Mouse (Mus musculus) forelimb bud, embryonic 11.5 days (tissue): Measurements from ENCODE around the gene Cyb561.

Source experiments
- DNase-seq: peaks from one replicate; pipeline ENCODE4 v3.0.0-alpha.2; 2012; ENCODE audit warnings: low read depth, low spot score

The Cyb561 gene

GRCm38 (mm10) chr11:105952911-105953386 lies at the start of gene Cyb561:
Gene Cyb561, minus strand, starts transcription at chr11:105953336.
- no peak for DNase-seq

- no peak for DNase-seq
These were observed 48.6 kb upstream of the Cyb561 start for GRCm38 (mm10) chr11:106001718-106002117.

GRCm38 (mm10) chr11:106000062-106000461 lies 46.9 kb upstream of the Cyb561 start:
- no peak for DNase-seq

- no peak for DNase-seq
These were observed 41.2 kb upstream of the Cyb561 start, which contains the start of gene Ace3 for GRCm38 (mm10) chr11:105994375-105994774. Gene Ace3, plus strand, starts transcription at chr11:105994675.

GRCm38 (mm10) chr11:105990231-105990630 lies 37.1 kb upstream of the Cyb561 start:
- no peak for DNase-seq

- no peak for DNase-seq
These were observed 36.3 kb upstream of the Cyb561 start for GRCm38 (mm10) chr11:105989446-105989845.

GRCm38 (mm10) chr11:105987446-105987845 lies 34.3 kb upstream of the Cyb561 start:
- DNase-seq: no peak

- no peak for DNase-seq
These were observed 31.3 kb upstream of the Cyb561 start for GRCm38 (mm10) chr11:105984452-105984851.

GRCm38 (mm10) chr11:105978634-105979033 lies 25.5 kb upstream of the Cyb561 start:
- no peak for DNase-seq

- no peak for DNase-seq
These were observed 25.1 kb upstream of the Cyb561 start for GRCm38 (mm10) chr11:105978232-105978631.

GRCm38 (mm10) chr11:105975636-105976035 lies 22.5 kb upstream of the Cyb561 start:
- no peak for DNase-seq

- DNase-seq: no peak
These were observed 21.9 kb upstream of the Cyb561 start for GRCm38 (mm10) chr11:105975050-105975449.

GRCm38 (mm10) chr11:105974593-105974992 lies 21.5 kb upstream of the Cyb561 start:
- no peak for DNase-seq

- no peak for DNase-seq
These were observed 16.4 kb upstream of the Cyb561 start for GRCm38 (mm10) chr11:105969516-105969915.

GRCm38 (mm10) chr11:105968948-105969347 lies 15.8 kb upstream of the Cyb561 start:
- DNase-seq: no peak

GRCm38 (mm10) chr11:105967741-105968574 lies 14.8 kb upstream of the Cyb561 start, which contains the start of gene Ace:
Gene Ace, plus strand, starts transcription at chr11:105967945.
- no peak for DNase-seq

- no peak for DNase-seq
These were observed 13.2 kb upstream of the Cyb561 start for GRCm38 (mm10) chr11:105966288-105966687.

- DNase-seq: no peak
These were observed 11.6 kb upstream of the Cyb561 start for GRCm38 (mm10) chr11:105964691-105965090.

GRCm38 (mm10) chr11:105959355-105959754 lies 6.2 kb upstream of the Cyb561 start:
- DNase-seq: no peak

GRCm38 (mm10) chr11:105958566-105958965 lies 5.4 kb upstream of the Cyb561 start:
- DNase-seq: no peak

- no peak for DNase-seq
These were observed 4.4 kb upstream of the Cyb561 start for GRCm38 (mm10) chr11:105957501-105957900.

- DNase-seq: no peak
These were observed 2.8 kb upstream of the Cyb561 start for GRCm38 (mm10) chr11:105955815-105956430.

GRCm38 (mm10) chr11:105953402-105953801 lies 266 bp upstream of the Cyb561 start:
- DNase-seq: no peak
